In the genomic region with DNA sequence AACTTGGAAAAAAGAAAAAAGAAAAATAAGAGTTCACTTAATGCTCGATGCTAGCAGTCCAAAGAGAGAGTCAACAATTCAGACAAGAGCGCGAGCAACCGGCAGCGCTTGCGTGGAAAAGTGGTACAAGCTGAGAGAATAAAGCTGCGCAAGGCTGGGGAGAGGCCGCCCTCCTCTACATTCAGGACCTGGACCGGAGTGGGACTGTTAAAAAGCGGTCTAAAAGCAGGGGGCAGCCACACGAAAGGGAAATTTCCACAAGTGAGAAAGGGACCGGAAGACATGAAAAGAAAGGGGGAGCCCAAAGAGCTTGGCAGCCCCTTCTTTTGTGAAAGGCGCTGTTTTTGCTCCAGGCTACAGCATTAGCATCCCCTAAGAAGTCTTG, we compare ENCODE assay signal across 8 mouse cellular contexts. TPM values are rescaled to one million over a fixed set of nuclear protein-coding genes. Genes with fewer than 3 reads are reported as not detected.
DNase-seq lines count a peak whose midpoint lies in the region; ATAC-seq and TF ChIP-seq lines count a peak whose summit lies in the region.

No protein-coding gene starts in this region.

- peaks cover 56% of the 10 kb centered on the region for H3K27me3 ChIP-seq in kidney, embryonic 16.5 days (ENCODE audit: insufficient read depth, low read length)
- H3K27me3 ChIP-seq in forebrain, embryonic 16.5 days (replicated peaks; ENCODE audit: control insufficient read depth, insufficient read depth, low read length) = no peaks in the 10 kb centered on the region
- H3K27me3 ChIP-seq in midbrain, embryonic 12.5 days = peaks cover 20% of the 10 kb centered on the region
- H3K27me3 ChIP-seq in kidney, adult 2 months (replicated peaks; ENCODE audit: control insufficient read depth, insufficient read depth, low read length) = no peaks in the 10 kb centered on the region

- no peaks in the 10 kb centered on the region for H3K9me3 ChIP-seq in kidney, embryonic 16.5 days (ENCODE audit: low read length)
- H3K9me3 ChIP-seq in forebrain, embryonic 16.5 days (ENCODE audit: control insufficient read depth, low read length) = no peaks in the 10 kb centered on the region
- no peaks in the 10 kb centered on the region for H3K9me3 ChIP-seq in midbrain, embryonic 12.5 days

- DNase-seq in kidney, adult 18-20 months = no peak
- DNase-seq in brain, embryonic 14.5 days (ENCODE audit: low read depth) = peak; percentile 71
- no peak for DNase-seq in adrenal gland, postnatal 10 days
- no peak for DNase-seq in kidney, adult 2 months
- DNase-seq in spleen, postnatal 10 days (ENCODE audit: low spot score in 2 of 2) = no peak

- H3K27ac ChIP-seq in kidney, embryonic 16.5 days (ENCODE audit: low read length) = no peak overlapping the region
- peak overlapping the region; percentile 90 for H3K27ac ChIP-seq in forebrain, embryonic 16.5 days (ENCODE audit: low read length)
- H3K27ac ChIP-seq in midbrain, embryonic 12.5 days (replicated peaks) = peak overlapping the region; percentile 77; the same call in 1 of the 2 replicates
- H3K27ac ChIP-seq in kidney, adult 2 months (ENCODE audit: insufficient read depth, low read depth, low read length) = no peak overlapping the region

- H3K9ac ChIP-seq in kidney, embryonic 16.5 days (replicated peaks; ENCODE audit: low read length) = no peak overlapping the region
- peak overlapping the region; percentile 72 for H3K9ac ChIP-seq in forebrain, embryonic 16.5 days (replicated peaks; ENCODE audit: low read depth, low read length)
- peak overlapping the region; percentile 69 for H3K9ac ChIP-seq in midbrain, embryonic 12.5 days (replicated peaks)

- 3% methylated on average over 13 of the region's 13 CpGs for WGBS in kidney, embryonic 16.5 days
- WGBS in forebrain, embryonic 16.5 days = under 1% methylated on average over 13 of the region's 13 CpGs
- 1% methylated on average over 13 of the region's 13 CpGs for WGBS in midbrain, embryonic 12.5 days
- 5% methylated on average over 13 of the region's 13 CpGs for WGBS in kidney, adult 2 months

- H3K4me3 ChIP-seq in kidney, embryonic 16.5 days (ENCODE audit: low read length) = peak overlapping the region; percentile 48
- H3K4me3 ChIP-seq in forebrain, embryonic 16.5 days (replicated peaks; ENCODE audit: low read length) = peak overlapping the region; percentile 82
- H3K4me3 ChIP-seq in midbrain, embryonic 12.5 days = peak overlapping the region; percentile 63
- no peak overlapping the region for H3K4me3 ChIP-seq in kidney, adult 2 months (ENCODE audit: insufficient read depth, low read depth, low read length)

- H3K36me3 ChIP-seq in kidney, embryonic 16.5 days (ENCODE audit: insufficient read depth, low read length) = no peaks in the 10 kb centered on the region
- no peaks in the 10 kb centered on the region for H3K36me3 ChIP-seq in forebrain, embryonic 16.5 days (ENCODE audit: control insufficient read depth, insufficient read depth)
- H3K36me3 ChIP-seq in midbrain, embryonic 12.5 days = no peaks in the 10 kb centered on the region
- no peaks in the 10 kb centered on the region for H3K36me3 ChIP-seq in kidney, adult 2 months (ENCODE audit: control insufficient read depth, insufficient read depth, low read length)

- ATAC-seq in kidney, embryonic 16.5 days (ENCODE audit: low FRiP score, low TSS enrichment) = no peak
- peak; percentile 35 for ATAC-seq in forebrain, embryonic 16.5 days
- ATAC-seq in midbrain, embryonic 12.5 days (ENCODE audit: low FRiP score, low read depth) = no peak

- no peak for TF ChIP-seq POLR2A in brain, embryonic 14.5 days (IDR thresholded peaks at IDR 0.05; ENCODE audit: borderline replicate concordance, extremely low read depth, insufficient read depth, insufficient read length, poor library complexity, severe bottlenecking)
- TF ChIP-seq POLR2A in kidney, adult 2 months (IDR thresholded peaks at IDR 0.05; ENCODE audit: low read depth, low read length) = no peak

- peaks cover 10% of the 10 kb centered on the region for H3K4me1 ChIP-seq in kidney, embryonic 16.5 days (ENCODE audit: insufficient read depth, low read length)
- peaks cover 23% of the 10 kb centered on the region for H3K4me1 ChIP-seq in forebrain, embryonic 16.5 days (replicated peaks; ENCODE audit: control insufficient read depth, insufficient read depth, low read length)
- H3K4me1 ChIP-seq in midbrain, embryonic 12.5 days = peaks cover 15% of the 10 kb centered on the region
- H3K4me1 ChIP-seq in kidney, adult 2 months (ENCODE audit: control insufficient read depth, insufficient read depth, low read length) = no peaks in the 10 kb centered on the region

- TF ChIP-seq CTCF in brain, embryonic 14.5 days (IDR thresholded peaks at IDR 0.05; ENCODE audit: borderline replicate concordance, extremely low read depth, insufficient read depth, insufficient read length) = no peak
- TF ChIP-seq CTCF in kidney, adult 2 months (conservative IDR thresholded peaks at IDR 0.05; ENCODE audit: insufficient read depth, insufficient read length, low read depth, low read length) = no peak

- H3K4me2 ChIP-seq in kidney, embryonic 16.5 days (replicated peaks; ENCODE audit: low read depth, low read length) = peak overlapping the region; percentile 68
- peak overlapping the region; percentile 71 for H3K4me2 ChIP-seq in forebrain, embryonic 16.5 days (ENCODE audit: low read length)
- peak overlapping the region; percentile 90 for H3K4me2 ChIP-seq in midbrain, embryonic 12.5 days (replicated peaks)

RNA-seq across cellular contexts. Expression of a gene that starts 0.5 kb away (rescaled TPM):
- polyA plus RNA-seq in kidney, embryonic 16.5 days (2015; fragmentation: Nextera tagmentation; extraction: Ambion mirVana) = 0.51 and 0.54 TPM in 2 replicates
- polyA plus RNA-seq in brain, embryonic 14.5 days (2012; rRNA removed) = 0.87 and 1.2 TPM in 2 replicates
- 2.9 and 4.2 TPM in 2 replicates for polyA plus RNA-seq in forebrain, embryonic 16.5 days (2015; fragmentation: Nextera tagmentation; extraction: Ambion mirVana)
- 0.61 and 0.85 TPM in 2 replicates for polyA plus RNA-seq in midbrain, embryonic 12.5 days (2016; fragmentation: Nextera tagmentation; extraction: Ambion mirVana)
- total RNA-seq in adrenal gland, postnatal 10 days (2021) = under 1 TPM; 0.15 TPM
- polyA plus RNA-seq in kidney, adult 2 months (2012; rRNA removed) = 0.09 and 0.15 TPM in 2 replicates

Comparison
In these comparisons a context has a peak if more than half of its experiments do, and no peak if none do; other contexts are left out.
1. H3K27ac ChIP-seq: peak in forebrain, embryonic 16.5 days (single experiment) and midbrain, embryonic 12.5 days (single experiment); none in kidney, embryonic 16.5 days (single experiment) and kidney, adult 2 months (single experiment).
2. Peak in every context shown above with its lines, with median percentiles within 50 percentile points of each other: H3K4me2 ChIP-seq.